Mouse (Mus musculus): ENCODE data around the gene Nck2. TPM values are rescaled to one million over a fixed set of nuclear protein-coding genes. Genes with fewer than 3 reads are reported as not detected.

Nck2 gene
- polyA plus RNA-seq, 1 experiment, result 28.5 TPM

GRCm38 (mm10) chr1:43446731-43447601 lies 2.6 kb downstream of the Nck2 start:
- Histone ChIP-seq H3K4me1 (ENCODE audit: control insufficient read depth, insufficient read depth, low read length) (peaks cover 4% of the 10 kb centered on the region; the same call in 1 of the 2 replicates), H3K4me3 (ENCODE audit: insufficient read depth, low read length) (peak overlapping the region; percentile 61), H3K27ac (ENCODE audit: insufficient read depth, low read length) (no peak overlapping the region; the same call in 1 of the 2 replicates)
- TF ChIP-seq POLR2A (IDR thresholded peaks at IDR 0.05; ENCODE audit: low read depth, low read length), result peak; percentile 50; the same call in 1 of the 2 replicates
- no peak for TF ChIP-seq CTCF (IDR thresholded peaks at IDR 0.05; ENCODE audit: borderline replicate concordance, insufficient read depth, low read length)

- Histone ChIP-seq H3K4me1 (ENCODE audit: control insufficient read depth, insufficient read depth, low read length) (peaks cover 4% of the 10 kb centered on the region; the same call in 1 of the 2 replicates), H3K4me3 (ENCODE audit: insufficient read depth, low read length) (peak overlapping the region; percentile 25), H3K27ac (ENCODE audit: insufficient read depth, low read length) (no peak overlapping the region; the same call in 1 of the 2 replicates)
- no peak for TF ChIP-seq CTCF (IDR thresholded peaks at IDR 0.05; ENCODE audit: borderline replicate concordance, insufficient read depth, low read length)
- TF ChIP-seq POLR2A (IDR thresholded peaks at IDR 0.05; ENCODE audit: low read depth, low read length), result no peak
Measured at GRCm38 (mm10) chr1:43447602-43448287, 3.4 kb downstream of the Nck2 start.

- no peak for TF ChIP-seq POLR2A (IDR thresholded peaks at IDR 0.05; ENCODE audit: low read depth, low read length)
- no peak for TF ChIP-seq CTCF (IDR thresholded peaks at IDR 0.05; ENCODE audit: borderline replicate concordance, insufficient read depth, low read length)
- Histone ChIP-seq H3K4me1 (ENCODE audit: control insufficient read depth, insufficient read depth, low read length) (peaks cover 4% of the 10 kb centered on the region; the same call in 1 of the 2 replicates), H3K4me3 (ENCODE audit: insufficient read depth, low read length) (no peak overlapping the region), H3K27ac (ENCODE audit: insufficient read depth, low read length) (no peak overlapping the region)
Measured at GRCm38 (mm10) chr1:43450811-43451210, 6.4 kb downstream of the Nck2 start.

GRCm38 (mm10) chr1:43453683-43454082 lies 9.3 kb downstream of the Nck2 start:
- no peaks in the 10 kb centered on the region for H3K4me1 ChIP-seq (ENCODE audit: control insufficient read depth, insufficient read depth, low read length)
- no peak for TF ChIP-seq POLR2A (IDR thresholded peaks at IDR 0.05; ENCODE audit: low read depth, low read length)
- TF ChIP-seq CTCF (IDR thresholded peaks at IDR 0.05; ENCODE audit: borderline replicate concordance, insufficient read depth, low read length), result no peak
- no peak overlapping the region for H3K27ac ChIP-seq (ENCODE audit: insufficient read depth, low read length)
- H3K4me3 ChIP-seq (ENCODE audit: insufficient read depth, low read length), result no peak overlapping the region

GRCm38 (mm10) chr1:43454741-43455140 lies 10.4 kb downstream of the Nck2 start:
- H3K4me1 ChIP-seq (ENCODE audit: control insufficient read depth, insufficient read depth, low read length), result no peaks in the 10 kb centered on the region
- no peak overlapping the region for H3K27ac ChIP-seq (ENCODE audit: insufficient read depth, low read length)
- H3K4me3 ChIP-seq (ENCODE audit: insufficient read depth, low read length), result no peak overlapping the region
- no peak for TF ChIP-seq POLR2A (IDR thresholded peaks at IDR 0.05; ENCODE audit: low read depth, low read length)
- TF ChIP-seq CTCF (IDR thresholded peaks at IDR 0.05; ENCODE audit: borderline replicate concordance, insufficient read depth, low read length), result no peak

- no peak overlapping the region for H3K27ac ChIP-seq (ENCODE audit: insufficient read depth, low read length)
- no peak overlapping the region for H3K4me3 ChIP-seq (ENCODE audit: insufficient read depth, low read length)
- H3K4me1 ChIP-seq (ENCODE audit: control insufficient read depth, insufficient read depth, low read length), result no peaks in the 10 kb centered on the region
- TF ChIP-seq CTCF (IDR thresholded peaks at IDR 0.05; ENCODE audit: borderline replicate concordance, insufficient read depth, low read length), result no peak
- TF ChIP-seq POLR2A (IDR thresholded peaks at IDR 0.05; ENCODE audit: low read depth, low read length), result no peak
Measured at GRCm38 (mm10) chr1:43455196-43455595, 10.8 kb downstream of the Nck2 start.

- H3K4me3 ChIP-seq (ENCODE audit: insufficient read depth, low read length), result no peak overlapping the region
- no peak overlapping the region for H3K27ac ChIP-seq (ENCODE audit: insufficient read depth, low read length)
- TF ChIP-seq POLR2A (IDR thresholded peaks at IDR 0.05; ENCODE audit: low read depth, low read length) (no peak), CTCF (IDR thresholded peaks at IDR 0.05; ENCODE audit: borderline replicate concordance, insufficient read depth, low read length) (no peak)
- no peaks in the 10 kb centered on the region for H3K4me1 ChIP-seq (ENCODE audit: control insufficient read depth, insufficient read depth, low read length)
Measured at GRCm38 (mm10) chr1:43457012-43457766, 12.8 kb downstream of the Nck2 start.

- no peak overlapping the region for H3K4me3 ChIP-seq (ENCODE audit: insufficient read depth, low read length)
- no peak for TF ChIP-seq POLR2A (IDR thresholded peaks at IDR 0.05; ENCODE audit: low read depth, low read length)
- no peak for TF ChIP-seq CTCF (IDR thresholded peaks at IDR 0.05; ENCODE audit: borderline replicate concordance, insufficient read depth, low read length)
- peaks cover 3% of the 10 kb centered on the region for H3K4me1 ChIP-seq (ENCODE audit: control insufficient read depth, insufficient read depth, low read length)
- no peak overlapping the region for H3K27ac ChIP-seq (ENCODE audit: insufficient read depth, low read length)
Measured at GRCm38 (mm10) chr1:43460468-43460867, 16.1 kb downstream of the Nck2 start.

- Histone ChIP-seq H3K4me3 (ENCODE audit: insufficient read depth, low read length) (no peak overlapping the region), H3K4me1 (ENCODE audit: control insufficient read depth, insufficient read depth, low read length) (peaks cover 6% of the 10 kb centered on the region), H3K27ac (ENCODE audit: insufficient read depth, low read length) (no peak overlapping the region)
- TF ChIP-seq CTCF (IDR thresholded peaks at IDR 0.05; ENCODE audit: borderline replicate concordance, insufficient read depth, low read length) (no peak), POLR2A (IDR thresholded peaks at IDR 0.05; ENCODE audit: low read depth, low read length) (no peak)
Measured at GRCm38 (mm10) chr1:43462666-43463065, 18.3 kb downstream of the Nck2 start.
